Mouse (Mus musculus) CH12.LX (cell line): ENCODE measurements around the gene Tnnc1. TPM values are rescaled to one million over a fixed set of nuclear protein-coding genes. Genes with fewer than 3 reads are reported as not detected.

ENCODE experiments used
- DNase-seq: peaks from one replicate; pipeline ENCODE4 v3.0.0-alpha.2; 2013; ENCODE audit errors: extremely low read depth
- H3K27ac ChIP-seq: 2 replicates; pipeline ENCODE4 v1.5.1; 2012; ENCODE audit warnings: low read depth, mild to moderate bottlenecking, control low read depth, moderate library complexity; ENCODE audit not compliant: insufficient read depth
- H3K27me3 ChIP-seq: replicated peaks from 2 replicates; pipeline ENCODE3; 2012; ENCODE audit warnings: inconsistent platforms
- H3K36me3 ChIP-seq, 2 experiments: replicated peaks in 1 of 2; 2 replicates each; pipeline versions ENCODE3 to v1.6.1; 2012; ENCODE audit warnings: inconsistent platforms in 1 of 2, low read length in 1 of 2, mild to moderate bottlenecking in 1 of 2, mixed read lengths in 1 of 2, moderate library complexity in 1 of 2; ENCODE audit not compliant: control insufficient read depth in 1 of 2, insufficient read depth in 1 of 2
- H3K4me1 ChIP-seq, 2 experiments: 2 replicates each; pipeline ENCODE4 v1.6.1; 2012; ENCODE audit warnings: inconsistent platforms in 1 of 2, moderate library complexity in 1 of 2; ENCODE audit not compliant: insufficient read depth in 2 of 2, control insufficient read depth in 1 of 2
- H3K4me2 ChIP-seq: 2 replicates; pipeline ENCODE4 v1.6.1; 2012; ENCODE audit warnings: low read depth, mild to moderate bottlenecking, control low read depth; ENCODE audit not compliant: poor library complexity, insufficient read depth, severe bottlenecking
- H3K4me3 ChIP-seq, 3 experiments: fragments of 150-350 bp in 1 of 3; sonication (generic) in 1 of 3; replicated peaks in 1 of 3; 2 replicates each; pipeline versions ENCODE3 to v1.5.1; 2011 to 2012; ENCODE audit warnings: low read depth in 2 of 3, low read length in 2 of 3, mild to moderate bottlenecking in 2 of 3, moderate library complexity in 2 of 3, control low read depth in 1 of 3, improper control_type of control experiment in 1 of 3, inconsistent platforms in 1 of 3, mixed read lengths in 1 of 3; ENCODE audit not compliant: poor library complexity in 1 of 3
- H3K79me2 ChIP-seq: replicated peaks from 2 replicates; pipeline ENCODE4 v1.6.1; 2012; ENCODE audit warnings: mild to moderate bottlenecking, moderate library complexity; ENCODE audit not compliant: control insufficient read depth, poor library complexity, insufficient read depth, severe bottlenecking; ENCODE audit errors: extremely low read depth
- H3K9ac ChIP-seq: 2 replicates; pipeline ENCODE4 v1.6.1; 2012; ENCODE audit warnings: low read depth, mild to moderate bottlenecking, control low read depth, moderate library complexity; ENCODE audit not compliant: insufficient read depth
- H3K9me3 ChIP-seq: replicated peaks from 2 replicates; pipeline ENCODE3; 2012; ENCODE audit warnings: low read length, inconsistent platforms, mixed read lengths
- BHLHE40 ChIP-seq: IDR thresholded peaks from 2 replicates; pipeline ENCODE4 v1.6.1; 2011; ENCODE audit warnings: mild to moderate bottlenecking, low read depth, low read length, improper control_type of control experiment
- CTCF ChIP-seq, 2 experiments: IDR thresholded peaks in 1 of 2; conservative IDR thresholded peaks in 1 of 2; 2 replicates each; pipeline ENCODE4 v1.5.1; 2011 to 2012; ENCODE audit warnings: low read depth in 2 of 2, low read length in 2 of 2, improper control_type of control experiment in 1 of 2, inconsistent platforms in 1 of 2, mild to moderate bottlenecking in 1 of 2, moderate library complexity in 1 of 2
- E2F4 ChIP-seq: IDR thresholded peaks from 2 replicates; pipeline ENCODE4 v1.6.1; 2011; ENCODE audit warnings: low read depth, low read length, improper control_type of control experiment; ENCODE audit not compliant: insufficient replicate concordance
- HCFC1 ChIP-seq: IDR thresholded peaks from 2 replicates; pipeline ENCODE4 v1.6.1; 2012; ENCODE audit warnings: low read depth, mild to moderate bottlenecking, inconsistent platforms, low read length, improper control_type of control experiment
- IRF4 ChIP-seq: IDR thresholded peaks from 2 replicates; pipeline ENCODE4 v1.6.1; 2014; ENCODE audit warnings: low read depth, mild to moderate bottlenecking, inconsistent platforms, low read length, improper control_type of control experiment
- JUND ChIP-seq: conservative IDR thresholded peaks from 2 replicates; pipeline ENCODE4 v1.6.1; 2011; ENCODE audit warnings: low read depth, low read length, improper control_type of control experiment
- KAT2A ChIP-seq: IDR thresholded peaks from 2 replicates; pipeline ENCODE4 v1.6.1; 2012; ENCODE audit warnings: low read length, improper control_type of control experiment, inconsistent platforms; ENCODE audit not compliant: insufficient replicate concordance
- MAX ChIP-seq: IDR thresholded peaks from 2 replicates; pipeline ENCODE4 v1.6.1; 2011; ENCODE audit warnings: low read length, improper control_type of control experiment
- MEF2A ChIP-seq: IDR thresholded peaks from 2 replicates; pipeline ENCODE4 v1.6.1; 2014; ENCODE audit warnings: low read depth, mild to moderate bottlenecking, inconsistent platforms, low read length, improper control_type of control experiment, borderline replicate concordance
- NRF1 ChIP-seq: IDR thresholded peaks from 2 replicates; pipeline ENCODE4 v1.6.1; 2014; ENCODE audit warnings: low read depth, mild to moderate bottlenecking, inconsistent platforms, low read length, improper control_type of control experiment, moderate library complexity
- PAX5 ChIP-seq: IDR thresholded peaks from 2 replicates; pipeline ENCODE4 v1.6.1; 2012; ENCODE audit warnings: low read length, inconsistent platforms, mixed read lengths
- POLR2A ChIP-seq: IDR thresholded peaks from 2 replicates; pipeline ENCODE4 v1.6.1; 2011; ENCODE audit warnings: low read depth, mild to moderate bottlenecking, improper control_type of control experiment, low read length
- POLR2AphosphoS2 ChIP-seq: IDR thresholded peaks from 2 replicates; pipeline ENCODE4 v1.6.1; 2011; ENCODE audit warnings: low read depth, low read length, improper control_type of control experiment
- RAD21 ChIP-seq: IDR thresholded peaks from 2 replicates; pipeline ENCODE4 v1.6.1; 2011; ENCODE audit warnings: low read depth, mild to moderate bottlenecking, low read length, improper control_type of control experiment, moderate library complexity
- RCOR1 ChIP-seq: conservative IDR thresholded peaks from 2 replicates; pipeline ENCODE4 v1.6.1; 2012; ENCODE audit warnings: low read depth, mild to moderate bottlenecking, inconsistent platforms, low read length, improper control_type of control experiment
- SIN3A ChIP-seq: IDR thresholded peaks from 2 replicates; pipeline ENCODE4 v1.6.1; 2012; ENCODE audit warnings: low read length, improper control_type of control experiment, inconsistent platforms
- SMC3 ChIP-seq: IDR thresholded peaks from 2 replicates; pipeline ENCODE4 v1.6.1; 2011; ENCODE audit warnings: low read depth, low read length, improper control_type of control experiment
- UBTF ChIP-seq: IDR thresholded peaks from 2 replicates; pipeline ENCODE4 v1.6.1; 2012; ENCODE audit warnings: low read depth, mild to moderate bottlenecking, inconsistent platforms, low read length, improper control_type of control experiment, moderate library complexity
- USF1 ChIP-seq: IDR thresholded peaks from 2 replicates; pipeline ENCODE4 v1.6.1; 2014; ENCODE audit warnings: low read depth, mild to moderate bottlenecking, inconsistent platforms, low read length, improper control_type of control experiment
- USF2 ChIP-seq: conservative IDR thresholded peaks from 2 replicates; pipeline ENCODE4 v1.6.1; 2011; ENCODE audit warnings: low read depth, low read length, improper control_type of control experiment
- ZC3H11A ChIP-seq: IDR thresholded peaks from 2 replicates; pipeline ENCODE4 v1.6.1; 2012; ENCODE audit warnings: low read depth, mild to moderate bottlenecking, inconsistent platforms, low read length, improper control_type of control experiment
- ZMIZ1 ChIP-seq: IDR thresholded peaks from 2 replicates; pipeline ENCODE4 v1.6.1; 2012; ENCODE audit warnings: low read depth, mild to moderate bottlenecking, inconsistent platforms, low read length, improper control_type of control experiment
- dilution Hi-C: fragments of 300-500 bp; cut with MboI; formaldehyde crosslinking; loops from 2 replicates; pipeline ENCODE4 v1.14.3; 2020; ENCODE audit warnings: low sequenced_read_pairs; ENCODE audit not compliant: extremely low pct_unique_long_range_greater_than_20kb, extremely low pct_ligation_motif_present
- in situ Hi-C: fragments of 300-500 bp; cut with MboI; formaldehyde crosslinking; loops from 3 replicates; pipeline ENCODE4 v1.14.3; 2019; ENCODE audit warnings: low sequenced_read_pairs, low pct_ligation_motif_present, low pct_unique_long_range_greater_than_20kb, mixed read lengths
- polyA plus RNA-seq: library from polyadenylated mRNA; unstranded; fragments of >175 nt; gene quantifications from 2 replicates; pipeline ENCODE4 v1.2.1, GENCODE M21; 2012; ENCODE audit warnings: low read depth; ENCODE audit not compliant: insufficient read length
- total RNA-seq, 2 experiments: library from RNA; depleted of rRNA; stranded (reverse); fragments of 300-350 nt in 1 of 2; fragments of >200 nt in 1 of 2; gene quantifications; 2 replicates each; pipeline ENCODE4 v1.2.3; 2012 to 2014

Gene Tnnc1
- total and polyA plus RNA-seq, 3 experiments = 0.25 to 0.66 (median 0.63) TPM

DNA sequence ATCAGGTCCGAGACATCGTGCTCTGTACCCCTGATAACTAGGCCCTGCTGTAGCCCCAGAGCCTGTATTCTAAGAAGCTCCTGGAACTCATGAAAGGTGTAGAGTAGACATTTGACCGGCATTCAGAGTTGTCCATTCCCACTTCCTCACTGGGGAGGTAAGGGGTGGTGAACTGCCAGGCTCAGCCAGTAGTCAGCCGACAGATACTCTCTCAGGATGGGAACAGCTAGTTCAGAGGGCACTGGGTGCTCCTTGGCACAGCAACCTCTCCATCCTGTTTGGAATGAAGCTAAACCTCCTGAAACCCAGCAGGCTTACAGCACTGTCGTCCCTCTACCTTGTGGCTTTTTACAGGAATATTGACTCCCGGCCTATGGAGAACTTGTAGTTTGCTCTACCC, 3.7 kb downstream of the Tnnc1 start:
- Histone ChIP-seq H3K79me2 (no peaks in the 10 kb centered on the region), H3K4me1 (peaks cover 9 to 23% of the 10 kb centered on the region in 2 experiments; a peak in 3 of 4 replicates), H3K4me2 (no peak overlapping the region), H3K4me3 (no peak overlapping the region), H3K9me3 (no peaks in the 10 kb centered on the region), H3K27ac (no peak overlapping the region), H3K9ac (no peak overlapping the region), H3K27me3 (peaks cover 13% of the 10 kb centered on the region), H3K36me3 (no peaks in the 10 kb centered on the region)
- in situ Hi-C loops (no loop called here), dilution Hi-C loops (no loop called here)
- TF ChIP-seq BHLHE40 = no peak
- TF ChIP-seq RAD21 = no peak
- TF ChIP-seq IRF4 = no peak
- TF ChIP-seq JUND = no peak
- no peak for TF ChIP-seq ZC3H11A
- TF ChIP-seq E2F4 = no peak
- no peak for TF ChIP-seq POLR2AphosphoS2
- no peak for TF ChIP-seq POLR2A
- no peak for TF ChIP-seq KAT2A
- no peak for TF ChIP-seq USF2
- TF ChIP-seq RCOR1 = no peak
- TF ChIP-seq SMC3 = no peak
- TF ChIP-seq MEF2A = no peak
- TF ChIP-seq SIN3A = no peak
- DNase-seq = no peak

- Histone ChIP-seq H3K4me2 (no peak overlapping the region), H3K9ac (no peak overlapping the region), H3K4me1 (peaks cover 11 to 23% of the 10 kb centered on the region in 2 experiments), H3K4me3 (no peak overlapping the region), H3K9me3 (no peaks in the 10 kb centered on the region), H3K27me3 (peaks cover 13% of the 10 kb centered on the region), H3K36me3 (no peaks in the 10 kb centered on the region), H3K79me2 (no peaks in the 10 kb centered on the region), H3K27ac (no peak overlapping the region)
- in situ Hi-C loops (no loop called here), dilution Hi-C loops (no loop called here)
- TF ChIP-seq HCFC1 (no peak), MAX (no peak), CTCF (conservative IDR thresholded peaks at IDR 0.05 in 1 of 2, IDR thresholded peaks at IDR 0.05 in 1 of 2; ENCODE audit: low read depth in 2 of 2, low read length in 2 of 2) (no peak), PAX5 (no peak), NRF1 (no peak), IRF4 (no peak), USF1 (no peak), UBTF (no peak), ZMIZ1 (no peak), JUND (no peak)
- DNase-seq = no peak
Measured at GRCm38 (mm10) chr14:31212499-31212898, 4.4 kb downstream of the Tnnc1 start.
